Mouse (Mus musculus): ENCODE results near the gene Pou4f1.
"Not testable (repeated sequence)": the region's sequence is repeated elsewhere in the genome, so short reads cannot be mapped to it uniquely, and the experiment has no call there.

Gene Pou4f1

DNA sequence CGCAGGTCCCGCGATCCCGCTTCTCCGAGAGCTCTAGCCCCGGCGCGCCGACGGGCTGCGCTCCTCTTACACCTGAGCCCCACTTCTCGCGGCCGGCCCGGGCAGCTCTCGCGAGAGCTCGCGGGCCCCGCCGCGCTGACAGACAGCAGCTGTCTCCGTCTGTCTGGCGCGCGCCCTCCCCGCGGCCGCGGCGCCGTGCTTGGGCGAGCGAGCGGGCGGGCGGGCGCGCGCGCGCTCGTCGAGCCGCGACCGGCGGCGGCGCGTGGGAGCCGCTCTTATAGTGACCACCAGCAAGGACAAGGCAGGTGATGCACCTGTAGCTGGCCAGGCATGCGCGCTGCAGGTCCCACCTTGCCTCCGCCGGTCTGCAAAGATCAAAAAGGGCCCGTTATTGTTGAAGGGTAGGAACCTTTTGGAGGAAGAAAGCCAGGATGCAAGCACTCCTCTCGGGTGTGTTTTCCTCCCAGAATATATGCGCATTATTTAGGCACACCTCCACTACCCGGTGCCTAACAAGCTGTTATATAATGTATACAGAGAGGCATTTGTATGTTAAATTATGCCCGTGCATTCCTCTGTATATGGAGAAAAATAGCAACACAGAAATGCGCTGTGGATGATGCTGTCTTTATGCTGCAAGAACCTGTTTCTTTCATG is at the start of gene Pou4f1:
Pou4f1 (minus strand) TSS at position 34 of the 657 bp plus-strand sequence.
- no peaks in the 10 kb centered on the region; the same call in 1 of the 2 replicates for H3K9me3 ChIP-seq (ENCODE audit: low read length)
- no peaks in the 10 kb centered on the region for H3K36me3 ChIP-seq (ENCODE audit: insufficient read depth, low read length)
- H3K4me1 ChIP-seq (replicated peaks; ENCODE audit: low read depth, low read length), result peaks cover 15% of the 10 kb centered on the region
- H3K4me3 ChIP-seq (replicated peaks; ENCODE audit: low read length), result peak within 1 kb of the TSS; percentile 83
- H3K27me3 ChIP-seq (ENCODE audit: insufficient read depth, low read length), result peaks cover 77% of the 10 kb centered on the region
- TF ChIP-seq NANOG (IDR thresholded peaks at IDR 0.05; ENCODE audit: borderline replicate concordance, low read length) (no peak), POU5F1 (IDR thresholded peaks at IDR 0.05; ENCODE audit: borderline replicate concordance, low read length) (no peak), CTCF (conservative IDR thresholded peaks at IDR 0.05; ENCODE audit: low read length) (no peak)

DNA sequence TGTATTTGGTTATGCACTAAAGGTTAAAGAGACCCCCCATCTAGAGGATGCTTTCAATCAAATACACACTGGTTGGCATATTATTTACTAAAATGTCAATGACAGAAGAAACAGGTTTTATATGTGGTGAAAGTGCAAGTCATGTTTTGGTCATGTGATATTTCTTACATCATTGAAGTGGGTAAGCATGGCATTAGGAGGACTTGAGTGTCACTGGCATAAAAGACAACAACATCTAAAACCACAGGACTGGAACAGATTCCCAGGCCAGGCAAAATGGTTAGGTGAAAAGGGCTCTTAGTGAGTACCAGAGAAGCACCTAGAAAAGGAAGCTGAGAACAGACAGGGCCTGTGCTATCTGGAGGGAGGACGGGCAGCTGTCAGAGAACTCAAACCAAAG is 43.9 kb upstream of the Pou4f1 start:
- no peaks in the 10 kb centered on the region for H3K4me1 ChIP-seq (replicated peaks; ENCODE audit: low read depth, low read length)
- no peaks in the 10 kb centered on the region for H3K9me3 ChIP-seq (ENCODE audit: low read length)
- TF ChIP-seq POU5F1 (IDR thresholded peaks at IDR 0.05; ENCODE audit: borderline replicate concordance, low read length) (no peak), CTCF (conservative IDR thresholded peaks at IDR 0.05; ENCODE audit: low read length) (no peak), NANOG (IDR thresholded peaks at IDR 0.05; ENCODE audit: borderline replicate concordance, low read length) (no peak)
- no peak overlapping the region for H3K4me3 ChIP-seq (replicated peaks; ENCODE audit: low read length)
- no peaks in the 10 kb centered on the region for H3K36me3 ChIP-seq (ENCODE audit: insufficient read depth, low read length)
- no peaks in the 10 kb centered on the region for H3K27me3 ChIP-seq (ENCODE audit: insufficient read depth, low read length)

DNA sequence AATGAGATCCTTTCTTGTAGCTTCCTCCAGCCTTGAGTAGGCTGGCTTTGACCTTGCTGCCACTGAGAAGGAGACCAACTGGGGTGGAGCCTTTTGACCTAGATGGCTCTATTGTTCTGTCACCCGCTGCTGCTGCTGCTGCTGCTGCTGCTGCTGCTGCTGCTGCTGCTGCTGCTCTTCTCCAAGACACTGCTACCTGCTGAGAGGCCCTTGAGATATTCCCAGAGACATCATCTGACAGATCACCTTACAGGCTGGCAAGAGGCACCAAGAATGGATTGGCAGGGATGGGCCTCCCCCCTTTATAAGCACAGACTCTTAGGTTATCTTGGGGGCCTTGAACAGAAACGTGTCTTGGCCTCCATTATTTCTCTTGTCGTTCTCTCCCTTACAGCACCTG is 35.0 kb upstream of the Pou4f1 start:
- H3K4me1 ChIP-seq (replicated peaks; ENCODE audit: low read depth, low read length), result peaks cover 16% of the 10 kb centered on the region
- not testable (repeated sequence) for H3K27me3 ChIP-seq (ENCODE audit: insufficient read depth, low read length)
- peak; percentile 65; the same call in 1 of the 2 replicates for TF ChIP-seq NANOG (IDR thresholded peaks at IDR 0.05; ENCODE audit: borderline replicate concordance, low read length)

DNA sequence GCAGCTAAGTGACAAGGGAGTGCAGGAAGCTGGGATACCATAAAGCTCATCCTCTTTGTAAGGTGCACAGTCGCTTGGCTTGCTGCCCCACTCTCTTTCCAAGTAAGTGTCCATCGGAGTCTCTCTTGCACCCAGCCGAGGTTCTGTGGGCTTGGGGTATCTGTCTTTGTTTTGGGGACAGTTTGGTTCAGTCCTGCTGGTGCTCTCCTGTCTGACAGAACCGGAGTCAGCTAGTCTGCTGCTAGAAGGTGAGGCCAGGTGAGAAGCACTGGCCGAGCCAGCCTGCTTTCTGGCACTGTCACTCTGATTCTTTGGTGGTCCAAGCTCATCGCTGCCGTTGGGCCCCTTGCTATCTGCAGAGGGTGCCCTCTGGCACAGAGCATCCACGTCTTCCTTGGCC is 12.0 kb upstream of the Pou4f1 start:
- no peaks in the 10 kb centered on the region for H3K9me3 ChIP-seq (ENCODE audit: low read length)
- TF ChIP-seq POU5F1 (IDR thresholded peaks at IDR 0.05; ENCODE audit: borderline replicate concordance, low read length), result no peak
- no peak for TF ChIP-seq CTCF (conservative IDR thresholded peaks at IDR 0.05; ENCODE audit: low read length)
- no peak for TF ChIP-seq NANOG (IDR thresholded peaks at IDR 0.05; ENCODE audit: borderline replicate concordance, low read length)
- H3K4me1 ChIP-seq (replicated peaks; ENCODE audit: low read depth, low read length), result no peaks in the 10 kb centered on the region
- H3K4me3 ChIP-seq (replicated peaks; ENCODE audit: low read length), result no peak overlapping the region
- H3K36me3 ChIP-seq (ENCODE audit: insufficient read depth, low read length), result peaks cover 16% of the 10 kb centered on the region; the same call in 1 of the 2 replicates
- H3K27me3 ChIP-seq (ENCODE audit: insufficient read depth, low read length), result peaks cover 14% of the 10 kb centered on the region

More for the DNA sequence above, 35.0 kb upstream of the Pou4f1 start:
- H3K36me3 ChIP-seq (ENCODE audit: insufficient read depth, low read length); H3K4me3 ChIP-seq (replicated peaks; ENCODE audit: low read length); H3K9me3 ChIP-seq (ENCODE audit: low read length): not testable (repeated sequence)

DNA sequence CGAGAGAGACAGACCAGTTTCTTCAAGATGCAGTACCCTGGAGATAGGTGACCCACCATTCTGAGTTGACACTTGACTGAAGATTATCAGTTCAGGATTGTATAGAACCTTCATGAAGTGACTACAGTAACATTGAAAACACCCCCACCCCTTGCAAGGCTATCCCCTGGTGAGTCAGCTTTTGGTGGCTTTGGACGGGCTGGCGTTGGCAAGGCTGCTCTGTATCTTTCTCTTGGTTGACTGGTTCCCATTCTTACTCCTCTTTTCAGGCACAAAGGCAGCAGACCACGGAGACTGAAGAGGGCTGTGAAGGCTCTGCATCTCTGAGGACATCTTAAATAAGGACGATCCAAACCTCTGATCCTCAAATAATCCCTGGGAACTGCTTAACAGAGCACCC is 10.8 kb upstream of the Pou4f1 start:
- H3K4me3 ChIP-seq (replicated peaks; ENCODE audit: low read length), result no peak overlapping the region
- H3K9me3 ChIP-seq (ENCODE audit: low read length), result no peaks in the 10 kb centered on the region
- peaks cover 16% of the 10 kb centered on the region; the same call in 1 of the 2 replicates for H3K36me3 ChIP-seq (ENCODE audit: insufficient read depth, low read length)
- TF ChIP-seq CTCF (conservative IDR thresholded peaks at IDR 0.05; ENCODE audit: low read length) (no peak), NANOG (IDR thresholded peaks at IDR 0.05; ENCODE audit: borderline replicate concordance, low read length) (no peak), POU5F1 (IDR thresholded peaks at IDR 0.05; ENCODE audit: borderline replicate concordance, low read length) (no peak)
- peaks cover 7% of the 10 kb centered on the region; the same call in 1 of the 2 replicates for H3K4me1 ChIP-seq (replicated peaks; ENCODE audit: low read depth, low read length)
- H3K27me3 ChIP-seq (ENCODE audit: insufficient read depth, low read length), result peaks cover 26% of the 10 kb centered on the region

DNA sequence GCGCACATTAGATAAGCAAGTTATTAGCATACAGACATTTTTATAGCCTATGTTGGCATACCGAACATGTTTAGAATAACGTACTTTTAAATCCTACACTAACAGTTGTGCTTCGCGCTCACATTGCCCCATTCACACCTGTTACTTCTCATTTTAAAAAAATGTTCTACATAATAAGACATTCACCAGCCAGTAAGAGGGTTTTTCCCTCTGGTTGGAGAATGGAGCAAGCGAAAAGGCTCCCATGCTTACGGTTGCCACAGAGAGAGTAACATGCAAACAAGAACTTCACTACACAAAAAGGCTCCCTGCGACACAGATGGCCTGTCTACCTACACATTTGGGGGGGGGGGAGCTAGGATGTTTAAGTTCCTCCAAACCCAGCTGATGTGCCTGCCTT is 9.8 kb upstream of the Pou4f1 start:
- H3K27me3 ChIP-seq (ENCODE audit: insufficient read depth, low read length), result peaks cover 35% of the 10 kb centered on the region
- H3K9me3 ChIP-seq (ENCODE audit: low read length), result no peaks in the 10 kb centered on the region
- peaks cover 13% of the 10 kb centered on the region for H3K4me1 ChIP-seq (replicated peaks; ENCODE audit: low read depth, low read length)
- peaks cover 16% of the 10 kb centered on the region; the same call in 1 of the 2 replicates for H3K36me3 ChIP-seq (ENCODE audit: insufficient read depth, low read length)
- H3K4me3 ChIP-seq (replicated peaks; ENCODE audit: low read length), result no peak overlapping the region
- TF ChIP-seq CTCF (conservative IDR thresholded peaks at IDR 0.05; ENCODE audit: low read length), result no peak
- no peak for TF ChIP-seq POU5F1 (IDR thresholded peaks at IDR 0.05; ENCODE audit: borderline replicate concordance, low read length)
- no peak for TF ChIP-seq NANOG (IDR thresholded peaks at IDR 0.05; ENCODE audit: borderline replicate concordance, low read length)

DNA sequence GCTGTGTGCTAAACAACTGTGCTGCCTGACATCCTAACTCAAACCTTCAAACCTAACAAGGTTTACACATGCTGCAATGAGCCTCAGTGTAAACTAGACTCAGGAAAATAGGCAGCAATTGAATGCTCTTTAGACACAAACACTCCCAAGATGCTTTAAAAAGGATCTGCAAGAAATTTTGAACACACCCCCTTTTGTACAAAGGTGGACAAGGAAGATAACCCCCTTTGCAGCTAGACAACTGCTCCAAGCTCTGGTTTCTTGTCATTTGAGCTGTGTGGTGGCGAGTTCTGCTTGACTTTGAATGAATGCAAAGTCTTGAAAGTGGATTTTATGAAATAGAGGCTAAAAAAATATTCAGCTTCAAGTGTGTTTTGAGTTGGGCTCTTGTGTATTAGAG is 7.6 kb upstream of the Pou4f1 start:
- peaks cover 54% of the 10 kb centered on the region for H3K27me3 ChIP-seq (ENCODE audit: insufficient read depth, low read length)

DNA sequence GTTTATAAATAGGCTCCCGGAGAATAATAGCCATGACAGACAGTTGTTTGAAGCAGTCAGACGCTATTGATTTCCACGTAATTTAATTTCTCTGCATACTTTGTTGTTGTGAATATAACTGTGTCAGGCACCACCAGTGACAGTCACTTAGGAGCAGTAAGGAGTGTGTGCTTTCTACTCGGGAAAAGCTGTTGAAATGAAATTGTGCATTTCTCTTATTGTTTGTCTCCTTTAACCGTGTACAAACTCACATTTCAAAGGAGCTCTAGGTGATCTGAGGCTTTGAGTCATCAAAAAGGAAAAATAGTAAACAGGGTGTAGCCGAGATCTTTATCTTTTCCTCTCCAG is 798 bp upstream of the Pou4f1 start:
- Histone ChIP-seq H3K4me1 (replicated peaks; ENCODE audit: low read depth, low read length) (peaks cover 16% of the 10 kb centered on the region), H3K4me3 (replicated peaks; ENCODE audit: low read length) (peak overlapping the region; percentile 83; the same call in 1 of the 2 replicates), H3K27me3 (ENCODE audit: insufficient read depth, low read length) (peaks cover 76% of the 10 kb centered on the region), H3K36me3 (ENCODE audit: insufficient read depth, low read length) (no peaks in the 10 kb centered on the region), H3K9me3 (ENCODE audit: low read length) (no peaks in the 10 kb centered on the region; the same call in 1 of the 2 replicates)
- TF ChIP-seq POU5F1 (IDR thresholded peaks at IDR 0.05; ENCODE audit: borderline replicate concordance, low read length), result no peak
- TF ChIP-seq NANOG (IDR thresholded peaks at IDR 0.05; ENCODE audit: borderline replicate concordance, low read length), result no peak
- no peak for TF ChIP-seq CTCF (conservative IDR thresholded peaks at IDR 0.05; ENCODE audit: low read length)

More for the DNA sequence above, 7.6 kb upstream of the Pou4f1 start:
- peaks cover 16% of the 10 kb centered on the region; the same call in 1 of the 2 replicates for H3K36me3 ChIP-seq (ENCODE audit: insufficient read depth, low read length)
- TF ChIP-seq NANOG (IDR thresholded peaks at IDR 0.05; ENCODE audit: borderline replicate concordance, low read length) (no peak), CTCF (conservative IDR thresholded peaks at IDR 0.05; ENCODE audit: low read length) (no peak), POU5F1 (IDR thresholded peaks at IDR 0.05; ENCODE audit: borderline replicate concordance, low read length) (no peak)
- H3K9me3 ChIP-seq (ENCODE audit: low read length), result no peaks in the 10 kb centered on the region
- H3K4me1 ChIP-seq (replicated peaks; ENCODE audit: low read depth, low read length), result peaks cover 13% of the 10 kb centered on the region
- no peak overlapping the region for H3K4me3 ChIP-seq (replicated peaks; ENCODE audit: low read length)

Measured in E14TG2a.4 (cell line).